Mouse (Mus musculus) forebrain, embryonic 12.5 days (tissue): ENCODE results near the gene Lhb. TPM values are rescaled to one million over a fixed set of nuclear protein-coding genes. Genes with fewer than 3 reads are reported as not detected.

Source experiments
- ATAC-seq: fragments of 200-750 bp; cut with Nextera tagmentation; 2 replicates; pipeline ENCODE4 v1.8.0; 2017; ENCODE audit warnings: moderate TSS enrichment; ENCODE audit not compliant: low FRiP score
- H3K27ac ChIP-seq: fragments of 300-500 bp; sonication (generic); 2 replicates; pipeline ENCODE4 v1.5.1; 2016; ENCODE audit warnings: mild to moderate bottlenecking
- H3K27me3 ChIP-seq: fragments of 300-500 bp; sonication (generic); 2 replicates; pipeline ENCODE4 v1.6.1; 2016; ENCODE audit warnings: mild to moderate bottlenecking
- H3K36me3 ChIP-seq: fragments of 300-500 bp; sonication (generic); replicated peaks from 2 replicates; pipeline ENCODE4 v1.6.1; 2016; ENCODE audit warnings: mild to moderate bottlenecking
- H3K4me1 ChIP-seq: fragments of 300-500 bp; sonication (generic); 2 replicates; pipeline ENCODE4 v1.6.1; 2016
- H3K4me2 ChIP-seq: fragments of 300-500 bp; sonication (generic); 2 replicates; pipeline ENCODE4 v1.6.1; 2016; ENCODE audit warnings: mild to moderate bottlenecking, moderate library complexity
- H3K4me3 ChIP-seq: fragments of 300-500 bp; sonication (generic); replicated peaks from 2 replicates; pipeline ENCODE4 v1.5.1; 2016; ENCODE audit warnings: mild to moderate bottlenecking
- H3K9ac ChIP-seq: fragments of 300-500 bp; sonication (generic); 2 replicates; pipeline ENCODE4 v1.6.1; 2016; ENCODE audit warnings: mild to moderate bottlenecking
- H3K9me3 ChIP-seq: fragments of 300-500 bp; sonication (generic); 2 replicates; pipeline ENCODE4 v1.6.1; 2016
- WGBS: fragments of 180-500 bp; shearing (Covaris S2); methylation state at CpG from one replicate; pipeline ENCODE4 v1.1.7; 2016; 5-methylcytosine and 5-hydroxymethylcytosine counted together
- polyA plus RNA-seq: library from polyadenylated mRNA; unstranded; fragments of >200 nt; fragmentation: Nextera tagmentation; extraction: Ambion mirVana; gene quantifications from 2 replicates; pipeline ENCODE4 v1.2.1, GENCODE M21; 2016

Lhb gene
- polyA plus RNA-seq, 1 experiment from 2014 or later = 0.50 TPM

GRCm38 (mm10) chr7:45405091-45406075 lies 15.2 kb upstream of the Lhb start, which contains the start of gene Kcna7:
Gene Kcna7 (plus strand): TSS chr7:45405653.
- H3K4me2 ChIP-seq = peak within 1 kb of the TSS; percentile 46
- H3K4me1 ChIP-seq = peaks cover 13% of the 10 kb centered on the region
- no peak within 1 kb of the TSS for H3K27ac ChIP-seq
- WGBS = 12% methylated on average over 28 of the region's 28 CpGs
- 0 out of 2 replicates have a peak within 1 kb of the TSS, but pooled peaks have one; percentile 25 for H3K9ac ChIP-seq
- ATAC-seq = no peak
- peak within 1 kb of the TSS; percentile 33 for H3K4me3 ChIP-seq
- no peaks in the 10 kb centered on the region for H3K9me3 ChIP-seq
- no peaks in the 10 kb centered on the region for H3K36me3 ChIP-seq
- peaks cover 69% of the 10 kb centered on the region for H3K27me3 ChIP-seq

DNA sequence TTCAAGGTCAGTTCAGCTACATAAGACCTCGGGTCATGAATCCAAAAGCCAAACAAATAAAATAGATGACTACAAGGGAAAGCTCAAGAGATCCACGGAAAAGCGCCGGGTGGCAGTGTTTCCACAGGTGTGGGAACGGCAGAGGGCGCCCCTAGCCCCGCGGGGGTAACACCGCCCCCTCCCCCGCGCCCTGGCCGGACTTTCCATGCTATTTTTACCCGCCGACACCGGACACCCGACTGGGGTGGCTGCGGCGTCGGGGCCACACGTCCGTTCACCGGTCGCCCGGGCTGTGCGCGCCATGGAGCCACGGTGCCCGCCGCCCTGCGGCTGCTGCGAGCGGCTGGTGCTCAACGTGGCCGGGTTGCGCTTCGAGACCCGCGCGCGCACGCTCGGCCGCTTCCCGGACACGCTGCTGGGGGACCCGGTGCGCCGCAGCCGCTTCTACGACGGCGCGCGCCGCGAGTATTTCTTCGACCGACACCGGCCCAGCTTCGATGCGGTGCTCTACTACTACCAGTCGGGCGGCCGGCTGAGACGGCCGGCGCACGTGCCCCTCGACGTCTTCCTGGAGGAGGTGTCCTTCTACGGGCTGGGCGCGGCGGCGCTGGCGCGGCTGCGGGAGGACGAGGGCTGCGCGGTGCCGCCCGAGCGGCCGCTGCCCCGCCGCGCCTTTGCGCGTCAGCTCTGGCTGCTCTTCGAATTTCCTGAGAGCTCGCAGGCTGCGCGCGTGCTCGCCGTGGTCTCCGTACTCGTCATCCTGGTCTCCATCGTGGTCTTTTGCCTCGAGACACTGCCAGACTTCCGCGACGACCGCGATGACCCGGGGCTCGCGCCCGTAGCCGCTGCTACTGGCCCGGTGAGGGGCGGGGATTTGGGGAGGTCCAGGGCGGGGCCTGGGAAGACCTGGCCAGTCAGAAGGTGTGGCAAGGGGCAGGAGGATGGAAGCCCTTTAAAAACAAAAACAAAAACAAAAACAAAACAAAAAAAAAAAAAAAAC lies 14.2 kb upstream of the Lhb start:
- Histone ChIP-seq H3K4me3 (peak overlapping the region; percentile 33), H3K9me3 (no peaks in the 10 kb centered on the region), H3K4me2 (peak overlapping the region; percentile 46), H3K4me1 (peaks cover 13% of the 10 kb centered on the region), H3K27me3 (peaks cover 80% of the 10 kb centered on the region), H3K36me3 (no peaks in the 10 kb centered on the region), H3K27ac (no peak overlapping the region), H3K9ac (peak overlapping the region; percentile 25; the same call in 1 of the 2 replicates)
- ATAC-seq = no peak
- 4% methylated on average over 107 of the region's 114 CpGs for WGBS

- Histone ChIP-seq H3K4me2 (no peak overlapping the region), H3K4me3 (no peak overlapping the region), H3K9me3 (no peaks in the 10 kb centered on the region), H3K36me3 (no peaks in the 10 kb centered on the region), H3K4me1 (peaks cover 13% of the 10 kb centered on the region), H3K27ac (no peak overlapping the region), H3K9ac (no peak overlapping the region), H3K27me3 (peaks cover 85% of the 10 kb centered on the region)
- no peak for ATAC-seq
- 86% methylated on average over 10 of the region's 10 CpGs for WGBS
Measured at GRCm38 (mm10) chr7:45407836-45408235, 12.8 kb upstream of the Lhb start.

DNA sequence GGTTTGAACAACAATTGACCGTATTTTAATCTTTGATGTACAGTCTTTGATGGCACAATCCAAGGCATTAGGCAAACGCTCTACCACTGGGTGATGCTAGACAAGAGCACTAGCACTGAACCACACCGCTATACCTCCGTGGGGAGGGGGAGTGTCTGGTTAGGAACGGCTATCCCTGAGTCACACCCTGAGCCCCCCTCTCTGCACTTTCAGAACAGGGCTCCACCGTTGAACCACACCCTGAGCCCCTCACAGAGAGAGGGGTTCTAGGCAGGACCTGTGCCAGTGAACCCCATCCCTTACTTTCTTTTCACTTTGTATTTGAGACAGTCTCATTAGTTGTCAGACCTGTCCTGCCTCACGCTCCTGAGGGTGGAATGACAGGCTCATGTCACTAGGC lies 12.3 kb upstream of the Lhb start:
- Histone ChIP-seq H3K27ac (no peak overlapping the region), H3K4me3 (no peak overlapping the region), H3K27me3 (peaks cover 85% of the 10 kb centered on the region), H3K4me2 (no peak overlapping the region), H3K36me3 (no peaks in the 10 kb centered on the region), H3K9me3 (no peaks in the 10 kb centered on the region), H3K4me1 (peaks cover 16% of the 10 kb centered on the region), H3K9ac (no peak overlapping the region)
- ATAC-seq = no peak
- WGBS = 71% methylated on average over 7 of the region's 7 CpGs

GRCm38 (mm10) chr7:45408949-45409348 lies 11.7 kb upstream of the Lhb start:
- Histone ChIP-seq H3K4me1 (peaks cover 22% of the 10 kb centered on the region), H3K9me3 (no peaks in the 10 kb centered on the region), H3K36me3 (no peaks in the 10 kb centered on the region), H3K4me3 (no peak overlapping the region), H3K9ac (no peak overlapping the region), H3K27ac (no peak overlapping the region), H3K27me3 (peaks cover 90% of the 10 kb centered on the region), H3K4me2 (no peak overlapping the region)
- no peak for ATAC-seq
- 86% methylated on average over 17 of the region's 17 CpGs for WGBS

DNA sequence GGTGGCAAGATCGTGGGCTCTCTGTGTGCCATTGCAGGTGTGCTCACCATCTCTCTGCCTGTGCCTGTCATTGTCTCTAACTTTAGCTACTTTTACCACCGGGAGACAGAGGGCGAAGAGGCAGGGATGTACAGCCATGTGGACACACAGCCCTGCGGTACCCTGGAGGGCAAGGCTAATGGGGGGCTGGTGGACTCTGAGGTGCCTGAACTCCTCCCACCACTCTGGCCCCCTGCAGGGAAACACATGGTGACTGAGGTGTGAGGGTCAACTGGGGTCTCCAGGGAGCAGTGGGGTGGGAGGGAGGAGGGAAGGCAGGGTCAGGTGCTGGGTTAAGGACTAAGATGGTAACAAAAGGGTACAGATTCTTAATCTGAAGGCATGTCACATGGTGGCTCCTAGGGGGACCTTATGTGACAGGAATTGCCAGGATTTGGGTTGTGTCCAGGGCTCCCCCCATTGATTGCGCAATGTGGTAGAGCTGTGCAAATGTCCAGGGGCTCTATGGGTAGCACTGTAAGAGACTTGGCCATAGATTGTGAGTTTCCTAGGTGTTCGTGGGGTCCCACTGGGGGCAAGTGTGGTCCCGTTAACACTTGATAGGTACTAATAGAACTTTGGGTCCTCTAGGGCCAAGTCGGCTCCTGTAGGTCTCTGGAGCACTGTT lies 11.0 kb upstream of the Lhb start:
- H3K27me3 ChIP-seq = peaks cover 97% of the 10 kb centered on the region
- no peaks in the 10 kb centered on the region for H3K9me3 ChIP-seq
- H3K4me2 ChIP-seq = no peak overlapping the region
- no peak for ATAC-seq
- H3K36me3 ChIP-seq = no peaks in the 10 kb centered on the region
- no peak overlapping the region for H3K9ac ChIP-seq
- WGBS = 88% methylated on average over 8 of the region's 8 CpGs
- no peak overlapping the region for H3K4me3 ChIP-seq
- peaks cover 27% of the 10 kb centered on the region for H3K4me1 ChIP-seq
- no peak overlapping the region for H3K27ac ChIP-seq

GRCm38 (mm10) chr7:45412421-45412820 lies 8.2 kb upstream of the Lhb start:
- Histone ChIP-seq H3K4me2 (no peak overlapping the region), H3K36me3 (no peaks in the 10 kb centered on the region), H3K4me3 (no peak overlapping the region), H3K27me3 (peaks cover 98% of the 10 kb centered on the region), H3K27ac (no peak overlapping the region), H3K4me1 (peaks cover 15% of the 10 kb centered on the region), H3K9ac (no peak overlapping the region), H3K9me3 (no peaks in the 10 kb centered on the region)
- no peak for ATAC-seq
- WGBS = 90% methylated on average over 2 of the region's 2 CpGs

DNA sequence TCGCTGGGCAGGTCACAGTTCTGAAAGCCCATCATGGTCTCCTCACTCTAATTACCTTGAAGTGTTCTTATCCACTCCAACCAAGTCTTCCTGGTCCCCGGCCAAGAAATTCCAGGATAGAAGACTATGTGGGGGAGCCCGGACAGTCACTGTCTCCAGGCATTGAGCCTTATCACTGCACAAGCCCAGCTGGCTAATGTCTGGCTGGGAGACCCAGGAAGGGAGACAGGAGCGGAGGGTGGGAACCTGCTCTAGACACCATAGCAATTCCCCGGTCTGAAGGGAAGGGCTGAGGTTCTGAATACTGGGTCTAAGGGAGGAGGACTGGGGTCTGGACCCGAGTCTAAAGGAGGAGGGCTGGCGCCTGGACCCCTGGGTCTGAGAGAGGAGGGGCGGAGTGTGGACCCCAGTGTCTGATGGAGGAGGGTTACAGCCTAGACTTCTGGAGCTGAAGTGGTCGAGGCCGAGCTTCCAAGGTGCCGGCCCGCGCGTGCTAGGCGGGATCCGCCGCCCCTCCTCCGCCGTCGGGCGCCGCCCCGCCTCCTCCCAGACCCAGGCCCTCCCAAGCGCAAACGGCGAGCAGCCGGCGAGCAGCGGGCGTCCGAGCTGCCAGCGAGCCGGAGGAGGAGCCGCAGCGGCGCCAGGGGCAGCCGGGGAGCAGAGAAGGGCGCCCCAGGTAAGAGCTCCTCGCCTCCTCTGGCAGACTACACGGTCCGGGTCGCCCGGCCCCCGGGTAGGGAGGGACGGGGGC lies 7.3 kb upstream of the Lhb start, which contains the start of gene Ntf5:
Ntf5 (plus strand) TSS at position 583 of the 751 bp plus-strand sequence.
- no peak within 1 kb of the TSS for H3K27ac ChIP-seq
- 3% methylated on average over 39 of the region's 45 CpGs for WGBS

GRCm38 (mm10) chr7:45413864-45414739 lies 6.5 kb upstream of the Lhb start:
- ATAC-seq = peak; percentile 42; the same call in 1 of the 2 replicates
- Histone ChIP-seq H3K9ac (peak overlapping the region; percentile 61), H3K27me3 (peaks cover 98% of the 10 kb centered on the region), H3K4me1 (peaks cover 18% of the 10 kb centered on the region), H3K36me3 (no peaks in the 10 kb centered on the region), H3K4me3 (peak overlapping the region; percentile 52), H3K9me3 (no peaks in the 10 kb centered on the region), H3K4me2 (peak overlapping the region; percentile 86), H3K27ac (no peak overlapping the region)
- 2% methylated on average over 25 of the region's 27 CpGs for WGBS

More for the DNA sequence above, 7.3 kb upstream of the Lhb start, which contains the start of gene Ntf5:
- Histone ChIP-seq H3K4me1 (peaks cover 18% of the 10 kb centered on the region), H3K9me3 (no peaks in the 10 kb centered on the region), H3K36me3 (no peaks in the 10 kb centered on the region), H3K9ac (peak within 1 kb of the TSS; percentile 61), H3K4me3 (peak within 1 kb of the TSS; percentile 52), H3K4me2 (peak within 1 kb of the TSS; percentile 86), H3K27me3 (peaks cover 98% of the 10 kb centered on the region)
- ATAC-seq = peak; percentile 69

DNA sequence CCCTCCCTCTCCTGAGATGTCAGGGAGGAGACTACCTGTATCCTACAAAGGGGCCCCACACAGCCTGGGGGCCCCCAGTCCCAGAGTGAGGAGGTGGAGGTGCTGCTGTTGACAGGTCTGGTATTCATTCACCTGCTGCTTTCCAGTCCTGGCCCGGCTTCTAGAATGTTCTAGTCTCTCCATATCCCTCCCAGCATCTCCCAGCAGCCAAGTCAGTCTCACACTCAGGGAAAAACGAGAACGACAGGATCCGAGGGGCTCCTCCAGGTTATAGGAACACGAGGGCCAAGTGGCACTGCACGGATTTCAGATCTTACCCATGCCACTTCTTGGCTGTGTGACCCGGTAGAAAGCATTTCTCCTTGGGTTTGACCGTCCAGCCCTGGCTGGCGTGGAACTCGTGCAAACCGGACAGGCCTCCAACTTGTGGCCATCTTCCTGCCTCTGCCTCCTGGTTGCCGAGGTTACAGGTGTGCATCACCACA lies 5.8 kb upstream of the Lhb start:
- H3K4me3 ChIP-seq = no peak overlapping the region
- no peaks in the 10 kb centered on the region for H3K36me3 ChIP-seq
- H3K27me3 ChIP-seq = peaks cover 98% of the 10 kb centered on the region
- no peak overlapping the region for H3K9ac ChIP-seq
- H3K9me3 ChIP-seq = no peaks in the 10 kb centered on the region
- no peak for ATAC-seq
- H3K27ac ChIP-seq = no peak overlapping the region
- WGBS = 50% methylated on average over 12 of the region's 12 CpGs
- H3K4me2 ChIP-seq = no peak overlapping the region
- peaks cover 18% of the 10 kb centered on the region for H3K4me1 ChIP-seq
